Mouse (Mus musculus): ENCODE data around the gene Adgre5. TPM values are rescaled to one million over a fixed set of nuclear protein-coding genes. Genes with fewer than 3 reads are reported as not detected.
A peak's percentile ranks its signal among the peaks of the same experiment; 100 is the strongest.

Gene Adgre5
- total RNA-seq (2015; ENCODE audit: low replicate concordance) (34.8 and 54.8 TPM in 2 replicates), total RNA-seq (2017; ENCODE audit: low replicate concordance) (28.8 and 29.0 TPM in 2 replicates)

DNA sequence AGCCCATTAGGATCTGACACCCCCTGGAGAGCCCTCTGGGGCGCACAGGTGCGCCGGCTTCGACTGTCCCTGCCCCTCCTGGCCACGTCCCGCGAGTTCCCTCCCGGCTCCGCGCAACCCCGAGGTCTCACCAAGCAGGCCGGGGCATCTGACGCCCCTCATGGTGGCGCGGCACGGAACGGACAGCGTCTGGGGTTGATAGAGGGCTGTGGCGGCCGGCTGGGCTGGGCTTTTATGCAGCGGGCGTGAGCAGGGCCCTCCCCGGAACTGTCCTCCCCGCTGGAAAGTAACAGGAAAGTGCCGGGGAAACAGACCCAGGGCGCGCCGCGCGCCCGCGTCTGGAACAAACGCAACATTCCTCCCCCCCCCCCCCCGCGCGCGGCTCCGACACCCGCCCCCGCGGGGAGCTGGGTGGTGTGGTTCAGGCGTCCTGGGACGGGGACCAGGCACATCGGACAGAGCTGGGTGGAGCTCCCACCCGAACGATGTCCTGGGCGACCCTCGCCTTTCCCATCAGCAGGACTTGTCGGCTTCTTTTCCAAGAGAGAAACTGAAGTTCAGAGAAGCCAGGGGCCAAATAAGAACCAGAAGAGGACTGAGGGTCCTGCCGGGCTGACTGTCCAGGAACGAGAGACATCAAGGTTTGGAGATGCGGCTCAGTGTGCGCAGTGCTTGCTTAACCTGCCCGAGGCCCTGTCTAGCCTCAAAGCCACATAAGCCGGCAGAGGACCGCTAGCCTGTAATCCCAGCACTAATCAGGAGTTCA is at the start of gene Adgre5:
Adgre5 (minus strand) TSS at position 351 of the 766 bp plus-strand sequence.
- no peak for ATAC-seq (replicated peaks; ENCODE audit: low FRiP score, poor library complexity, severe bottlenecking)

DNA sequence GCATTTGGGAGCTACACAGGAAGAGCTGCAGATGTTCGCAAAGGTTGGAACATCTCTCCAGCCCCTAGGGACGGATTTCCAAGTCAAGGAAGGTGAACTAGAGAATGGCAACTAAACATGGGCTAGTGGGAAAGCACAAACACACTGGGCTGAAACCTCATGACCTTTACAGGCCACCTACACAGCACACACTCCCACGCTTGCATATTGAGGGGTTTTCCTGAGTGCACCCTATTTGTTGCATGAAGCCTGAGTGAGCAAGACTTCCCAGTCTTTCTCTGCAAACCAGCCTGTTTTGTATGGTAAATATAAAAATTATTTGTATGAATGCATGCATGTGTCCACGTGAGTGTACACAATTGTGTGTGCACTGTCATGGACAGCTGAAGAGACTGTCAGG is 48.7 kb upstream of the Adgre5 start:
- ATAC-seq (replicated peaks; ENCODE audit: low FRiP score, poor library complexity, severe bottlenecking) = no peak

DNA sequence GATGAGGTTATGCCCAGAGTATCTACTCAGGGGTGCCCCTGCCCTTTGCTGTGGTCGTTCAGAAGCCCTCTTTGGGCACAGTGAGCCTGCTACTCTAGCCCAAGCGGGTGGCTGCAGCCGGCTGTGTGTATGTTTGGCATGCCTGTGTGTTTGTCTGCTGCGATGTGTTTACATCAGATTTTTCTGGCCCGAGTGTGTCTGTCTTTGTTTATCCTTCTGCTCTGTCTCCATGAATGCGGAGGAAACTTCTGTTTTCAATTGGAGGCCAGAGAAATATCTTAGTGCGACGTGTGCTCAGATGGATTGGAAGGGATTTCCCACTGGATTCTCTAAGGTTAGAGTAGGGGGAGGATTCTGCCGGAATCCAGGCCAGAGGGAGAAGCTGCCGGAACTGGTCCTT is 43.9 kb upstream of the Adgre5 start:
- ATAC-seq (replicated peaks; ENCODE audit: low FRiP score, poor library complexity, severe bottlenecking) = no peak

DNA sequence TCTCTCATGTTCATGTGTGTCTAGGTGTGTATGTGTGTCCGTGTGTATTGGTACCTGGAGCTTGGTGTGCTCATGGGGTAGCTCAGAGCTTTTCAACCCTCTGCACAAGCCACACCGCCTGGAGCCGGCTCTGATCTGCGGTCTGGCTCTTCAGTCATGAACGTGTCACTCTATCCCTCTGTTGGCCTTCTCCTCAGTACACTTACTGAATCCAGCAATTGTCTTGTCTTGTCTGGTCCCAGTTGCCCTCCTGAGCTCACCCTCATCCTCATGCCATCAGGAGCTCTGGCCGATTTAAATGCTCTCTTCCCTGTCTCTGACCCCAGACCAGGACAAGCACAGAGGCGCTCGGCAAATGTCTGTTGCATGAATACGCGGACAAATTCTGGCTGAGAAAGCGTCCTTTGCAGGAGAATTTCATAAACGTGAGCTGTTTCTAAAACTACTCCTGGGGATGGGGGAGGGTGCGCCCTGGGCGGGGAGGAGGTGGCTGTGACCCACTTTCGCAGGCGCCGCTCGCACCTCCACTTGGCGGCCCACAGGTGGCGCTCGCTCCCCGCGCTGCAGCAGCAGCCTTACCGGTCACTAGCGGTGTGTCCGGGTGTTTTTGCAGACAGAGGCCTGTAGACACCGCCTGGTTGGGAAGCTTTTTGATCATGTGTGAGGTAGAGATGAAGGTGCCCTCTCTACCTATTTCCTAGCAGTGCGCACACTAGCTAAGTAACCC is 41.9 kb upstream of the Adgre5 start:
- peak; percentile 81 for ATAC-seq (replicated peaks; ENCODE audit: low FRiP score, poor library complexity, severe bottlenecking)

DNA sequence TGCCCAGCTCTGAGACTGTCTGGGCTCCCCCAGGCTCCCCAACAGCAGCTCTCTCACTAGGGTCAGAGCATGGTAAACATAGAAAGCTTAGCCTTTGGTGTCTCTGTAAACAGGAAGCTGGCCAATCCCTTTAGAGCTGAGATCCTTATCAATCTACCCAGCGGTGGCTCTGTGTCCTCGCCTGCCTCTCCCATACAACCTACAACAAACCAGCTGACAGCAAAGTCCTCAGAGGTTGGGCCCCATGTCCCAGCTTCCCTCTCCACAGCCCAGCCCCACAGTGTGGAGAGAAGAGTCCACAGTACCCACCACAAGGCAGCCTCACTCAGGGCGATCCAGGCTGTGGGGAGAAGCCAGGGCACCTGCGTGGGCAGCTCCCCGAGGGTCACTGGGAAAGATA is 38.5 kb upstream of the Adgre5 start:
- ATAC-seq (replicated peaks; ENCODE audit: low FRiP score, poor library complexity, severe bottlenecking) = no peak

DNA sequence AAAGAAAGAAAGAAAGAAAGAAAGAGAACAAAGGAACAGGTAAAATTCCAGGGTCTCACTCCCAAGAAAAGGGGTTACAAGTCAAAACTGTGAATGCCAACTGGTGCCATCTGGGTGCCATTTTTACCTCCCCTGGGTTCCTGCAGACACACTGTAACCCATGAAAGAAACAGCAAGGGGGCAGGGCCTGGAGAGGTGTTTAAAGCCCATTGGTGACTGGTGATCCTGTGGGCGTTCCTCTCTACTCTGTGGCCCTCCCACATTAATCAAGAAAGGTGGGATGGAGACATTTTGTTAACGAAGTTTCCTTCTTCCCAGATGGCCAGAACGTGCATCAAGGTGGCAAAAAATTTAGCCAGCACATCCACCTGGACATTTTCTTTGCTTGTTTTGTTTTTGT is 36.9 kb upstream of the Adgre5 start:
- ATAC-seq (replicated peaks; ENCODE audit: low FRiP score, poor library complexity, severe bottlenecking) = no peak

DNA sequence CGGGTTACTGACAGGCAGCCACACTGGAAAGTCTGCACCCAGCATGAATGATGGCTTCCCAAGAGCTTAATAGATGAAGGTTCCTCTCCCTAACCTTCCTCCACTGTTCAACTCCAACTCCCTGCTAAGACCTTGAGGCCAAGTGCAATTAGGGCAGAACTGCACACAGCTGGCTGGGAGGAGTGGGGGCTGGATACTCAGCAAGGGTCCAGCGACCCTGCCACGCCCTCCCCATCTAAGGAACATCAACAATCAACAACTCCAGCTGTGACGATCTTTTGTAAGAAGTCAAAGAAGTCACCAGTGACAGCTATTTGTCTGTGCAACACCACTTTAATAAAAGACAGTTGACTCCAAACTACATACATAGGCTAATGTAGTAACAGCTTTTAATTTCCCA is 35.5 kb upstream of the Adgre5 start:
- ATAC-seq (replicated peaks; ENCODE audit: low FRiP score, poor library complexity, severe bottlenecking) = no peak

DNA sequence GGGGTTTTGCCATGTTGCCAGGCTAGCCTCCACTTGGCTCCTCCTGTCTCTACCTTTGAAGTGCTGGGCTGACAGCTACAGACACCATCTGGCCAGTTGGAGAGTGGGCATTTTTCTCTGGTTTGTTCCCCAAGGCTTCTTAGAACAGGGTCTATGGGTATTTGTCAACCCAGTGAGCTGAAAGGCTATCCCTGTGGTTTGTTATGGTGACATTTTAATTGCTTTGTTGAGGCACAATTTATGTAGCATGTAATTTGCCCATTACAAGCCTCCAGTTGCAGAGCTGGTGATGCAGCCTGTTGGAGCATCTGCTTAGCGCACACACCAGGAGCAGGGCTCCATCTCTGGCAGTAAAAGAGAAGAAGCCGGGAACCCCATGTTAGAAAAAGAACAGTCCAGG is 33.1 kb upstream of the Adgre5 start:
- ATAC-seq (replicated peaks; ENCODE audit: low FRiP score, poor library complexity, severe bottlenecking) = no peak

DNA sequence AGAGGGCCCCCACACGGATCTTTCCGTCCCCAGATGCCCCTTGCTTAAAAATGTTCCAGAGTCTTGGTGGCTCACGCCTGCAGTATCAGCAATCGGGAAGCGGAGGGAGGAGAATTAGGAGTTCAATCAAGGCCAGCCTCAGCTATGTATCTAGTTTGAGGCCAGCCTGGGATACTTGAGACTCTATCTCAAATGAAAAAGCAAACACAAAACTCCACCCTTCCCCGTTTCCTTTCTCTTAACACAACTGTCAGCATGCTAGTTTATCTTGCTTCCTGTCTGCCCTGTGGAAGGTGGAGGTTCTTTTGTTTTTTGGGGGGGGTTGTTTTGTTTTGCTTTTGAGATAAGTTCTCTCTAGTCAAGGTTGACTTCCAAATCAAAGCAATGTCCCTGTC is 32.3 kb upstream of the Adgre5 start:
- ATAC-seq (replicated peaks; ENCODE audit: low FRiP score, poor library complexity, severe bottlenecking) = no peak

DNA sequence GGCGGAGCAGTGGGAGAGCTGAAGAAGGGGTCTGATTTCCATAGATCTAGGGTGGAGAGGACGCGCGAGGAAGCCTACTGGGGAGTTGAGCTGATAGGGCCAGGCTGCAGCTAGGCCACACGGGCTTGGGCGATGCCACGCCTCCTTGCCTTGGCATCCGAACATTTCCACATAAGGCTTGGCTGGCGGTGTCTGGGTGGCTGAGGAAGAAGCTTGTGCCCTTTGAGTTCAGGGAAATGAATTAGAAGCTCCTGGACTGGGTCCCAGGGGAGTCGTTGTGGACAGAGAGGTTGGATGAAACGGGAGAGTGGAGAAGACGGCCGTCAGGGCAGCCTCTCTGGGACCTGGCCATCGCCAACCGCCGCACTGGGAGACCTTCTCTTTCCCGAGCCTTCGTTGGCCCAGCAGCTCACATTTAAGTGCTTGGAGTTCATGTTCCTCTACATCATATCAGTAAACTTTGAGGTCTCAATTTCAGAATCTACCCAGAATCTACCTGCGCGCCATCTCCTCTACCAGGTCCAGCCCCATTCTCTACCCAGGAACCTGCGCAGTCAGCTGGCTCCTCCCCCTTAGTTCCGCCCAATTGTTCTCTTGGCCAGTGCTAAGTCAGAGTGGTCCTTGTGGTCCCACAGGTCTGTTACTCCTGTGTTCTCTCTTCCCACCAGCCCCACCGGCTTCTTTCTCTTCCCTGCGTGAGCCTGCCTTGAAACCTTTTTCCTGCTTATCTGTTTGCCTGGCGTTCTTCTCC is 31.8 kb upstream of the Adgre5 start:
- 0 out of 2 replicates have a peak, but pooled peaks have one; percentile 58 for ATAC-seq (replicated peaks; ENCODE audit: low FRiP score, poor library complexity, severe bottlenecking)

DNA sequence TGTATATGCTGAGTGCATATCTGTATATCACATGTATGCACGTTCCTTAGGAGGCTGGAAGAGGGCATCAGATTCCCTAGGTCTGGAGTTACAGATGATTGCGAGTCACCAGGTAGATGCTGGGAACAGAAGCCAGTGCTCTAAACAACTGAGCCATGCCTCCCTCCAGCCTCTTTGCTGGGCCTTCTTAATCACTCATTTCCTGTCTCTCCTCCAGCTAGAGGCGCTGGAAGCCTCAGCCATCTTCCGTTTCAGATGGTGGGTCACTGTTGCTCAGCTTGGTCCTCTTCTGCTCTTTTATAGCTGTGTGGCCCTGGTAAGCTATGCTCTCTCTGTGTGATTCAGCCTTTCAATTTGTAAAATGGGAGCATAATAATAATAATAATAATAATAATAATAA is 30.7 kb upstream of the Adgre5 start:
- no peak for ATAC-seq (replicated peaks; ENCODE audit: low FRiP score, poor library complexity, severe bottlenecking)

DNA sequence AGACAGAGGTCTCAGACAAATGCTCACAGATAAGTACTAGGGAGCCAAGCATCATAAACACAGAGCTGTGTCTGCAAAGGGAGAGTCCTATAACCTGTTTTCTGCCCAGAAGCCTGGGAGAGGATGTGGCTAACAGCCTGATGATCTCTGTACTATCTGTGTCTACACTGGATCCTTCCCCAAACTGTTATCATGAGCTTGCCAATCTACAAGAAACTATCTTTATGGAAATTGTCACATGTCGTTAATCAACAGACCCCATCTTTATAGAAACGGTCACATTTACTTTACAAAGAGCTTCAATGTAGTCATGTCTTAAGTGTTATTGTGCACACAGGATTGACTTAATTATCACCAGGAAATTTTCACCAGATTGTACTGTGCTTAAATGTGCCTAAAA is 29.5 kb upstream of the Adgre5 start:
- ATAC-seq (replicated peaks; ENCODE audit: low FRiP score, poor library complexity, severe bottlenecking) = no peak

DNA sequence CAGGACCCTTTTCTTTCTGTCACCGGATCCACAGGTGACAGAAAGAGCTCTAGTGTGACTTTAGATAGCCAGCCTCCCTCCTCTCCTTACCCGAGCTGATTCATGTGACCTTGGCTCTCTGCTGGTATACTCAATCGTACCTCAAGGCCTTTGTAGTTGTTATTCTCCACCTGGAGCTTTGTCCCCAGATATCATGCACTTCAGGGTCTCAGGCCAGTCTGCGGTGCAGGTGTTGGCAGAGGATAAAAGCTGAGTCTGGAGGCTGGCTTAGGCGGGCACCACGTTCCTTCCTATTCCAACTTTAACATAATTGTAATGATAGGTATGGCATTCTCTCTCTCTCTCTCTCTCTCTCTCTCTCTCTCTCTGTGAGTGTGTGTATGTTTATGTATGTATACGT is 28.6 kb upstream of the Adgre5 start:
- no peak for ATAC-seq (replicated peaks; ENCODE audit: low FRiP score, poor library complexity, severe bottlenecking)

DNA sequence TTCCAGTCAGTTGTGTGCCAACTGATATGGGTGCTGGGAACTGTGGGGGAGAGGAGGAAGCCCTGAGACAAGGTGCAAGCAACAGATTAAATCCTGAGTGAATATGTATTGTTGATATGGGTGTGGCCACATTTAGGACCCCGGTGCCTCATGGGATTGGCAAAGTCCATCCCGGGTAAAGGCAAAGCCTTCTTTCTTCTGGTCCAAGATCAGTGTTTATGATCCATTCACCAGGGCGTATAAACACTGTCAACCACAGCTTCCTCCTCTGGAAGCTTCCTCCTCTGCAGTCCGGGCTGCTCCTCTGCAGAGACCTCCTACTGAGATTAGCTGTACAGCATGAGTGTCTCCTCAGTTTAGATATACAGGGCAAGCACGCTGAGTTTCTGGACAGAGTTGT is 27.4 kb upstream of the Adgre5 start:
- no peak for ATAC-seq (replicated peaks; ENCODE audit: low FRiP score, poor library complexity, severe bottlenecking)

DNA sequence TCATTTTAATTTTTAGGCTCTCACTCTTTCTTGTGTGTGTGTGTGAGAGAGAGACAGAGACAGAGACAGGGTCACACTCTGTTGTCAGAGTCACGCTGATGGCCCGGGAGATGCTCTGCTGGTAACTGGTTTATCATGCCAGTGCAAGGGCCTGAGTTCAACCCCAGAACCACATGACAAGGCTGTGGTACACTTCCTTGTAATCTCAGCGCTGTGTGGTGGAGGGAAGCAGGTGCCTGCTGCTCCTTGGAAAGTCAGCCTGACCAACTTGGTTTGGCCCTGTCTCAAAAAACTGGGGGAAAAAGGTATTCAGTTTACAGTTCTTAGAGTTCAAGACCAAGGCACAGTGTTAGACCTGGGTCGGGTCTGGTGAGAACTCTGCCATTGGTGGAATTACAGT is 26.3 kb upstream of the Adgre5 start:
- ATAC-seq (replicated peaks; ENCODE audit: low FRiP score, poor library complexity, severe bottlenecking) = no peak

DNA sequence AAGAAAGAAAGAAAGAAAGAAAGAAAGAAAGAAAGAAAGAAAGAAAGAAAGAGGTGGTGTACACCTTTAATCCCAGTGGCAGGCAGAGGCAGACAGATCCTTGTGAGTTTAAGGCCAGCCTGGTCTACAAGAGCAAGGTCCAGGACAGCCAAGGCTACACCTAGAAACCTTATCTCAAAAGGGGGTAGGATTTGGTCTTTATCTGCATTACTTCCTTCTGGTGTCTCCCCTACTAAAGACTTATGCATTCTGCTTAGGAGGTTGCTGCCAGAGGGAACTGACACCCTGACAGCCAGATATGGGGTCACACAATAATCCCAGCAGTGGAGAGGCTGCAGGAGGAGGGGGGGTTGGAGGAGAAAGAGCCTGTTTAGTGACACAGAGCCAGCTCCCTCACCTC is 24.5 kb upstream of the Adgre5 start:
- no peak for ATAC-seq (replicated peaks; ENCODE audit: low FRiP score, poor library complexity, severe bottlenecking)

DNA sequence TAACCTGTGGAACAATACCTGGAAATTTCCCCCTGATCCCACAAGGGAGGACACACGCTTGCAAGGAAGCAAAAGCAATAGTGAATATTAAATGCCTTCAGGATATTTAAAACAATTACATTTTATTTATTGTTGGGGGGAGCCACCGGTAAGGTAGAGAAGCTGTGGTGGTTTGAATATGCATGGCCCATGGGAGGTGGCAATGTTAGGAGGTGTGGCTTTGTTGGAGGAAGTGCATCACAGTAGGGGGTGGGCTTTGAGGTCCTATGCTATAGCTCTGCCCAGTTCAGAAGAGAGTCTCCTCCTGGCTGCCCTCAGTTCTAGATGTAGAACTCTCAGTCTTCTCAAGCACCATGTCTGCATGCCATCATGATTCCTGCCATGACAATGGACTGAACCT is 23.6 kb upstream of the Adgre5 start:
- no peak for ATAC-seq (replicated peaks; ENCODE audit: low FRiP score, poor library complexity, severe bottlenecking)

DNA sequence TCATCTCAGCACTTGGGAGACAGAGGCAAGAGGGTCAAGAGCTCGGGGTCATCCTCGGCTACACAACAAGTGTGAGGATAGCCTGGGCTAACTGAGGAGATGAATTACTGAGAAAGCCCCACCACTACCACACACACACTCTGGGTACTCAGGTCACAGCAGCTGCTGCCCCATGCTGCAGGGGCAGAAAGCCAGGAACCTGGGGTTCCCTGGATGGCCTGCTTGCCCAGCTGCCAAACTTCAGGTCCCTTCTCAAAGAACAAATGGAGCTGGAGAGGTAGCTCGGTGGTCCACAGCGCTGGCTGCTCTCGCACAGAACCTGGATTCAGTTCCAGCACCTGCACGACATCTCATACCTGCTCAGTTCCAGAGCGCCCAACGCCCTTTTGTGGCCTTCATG is 23.0 kb upstream of the Adgre5 start:
- no peak for ATAC-seq (replicated peaks; ENCODE audit: low FRiP score, poor library complexity, severe bottlenecking)

DNA sequence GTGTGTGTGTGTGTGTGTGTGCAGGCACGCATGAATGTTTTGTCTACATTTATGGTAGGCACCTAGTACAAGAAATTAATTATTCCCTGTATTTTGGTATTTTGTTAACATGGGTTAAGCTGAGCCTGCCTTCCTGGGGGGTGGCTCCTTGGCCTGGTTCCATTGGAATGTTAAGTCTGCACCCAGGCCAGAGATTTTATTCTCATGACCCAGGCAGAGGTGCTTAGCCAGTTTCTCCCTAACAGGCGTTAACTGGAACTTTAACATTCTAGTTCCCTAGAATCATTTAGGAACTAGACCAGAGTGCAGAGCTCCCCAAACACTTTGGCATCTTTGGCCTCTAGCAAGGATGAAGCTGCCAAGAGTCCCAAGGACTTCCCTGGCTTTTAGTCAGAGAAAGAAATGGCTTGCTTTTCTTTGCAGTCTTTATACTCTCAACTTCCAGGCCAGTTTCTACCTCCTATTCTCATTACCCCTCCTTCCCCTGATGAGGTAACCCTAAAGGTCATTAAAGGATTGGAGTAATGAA is 18.2 kb upstream of the Adgre5 start:
- ATAC-seq (replicated peaks; ENCODE audit: low FRiP score, poor library complexity, severe bottlenecking) = no peak

DNA sequence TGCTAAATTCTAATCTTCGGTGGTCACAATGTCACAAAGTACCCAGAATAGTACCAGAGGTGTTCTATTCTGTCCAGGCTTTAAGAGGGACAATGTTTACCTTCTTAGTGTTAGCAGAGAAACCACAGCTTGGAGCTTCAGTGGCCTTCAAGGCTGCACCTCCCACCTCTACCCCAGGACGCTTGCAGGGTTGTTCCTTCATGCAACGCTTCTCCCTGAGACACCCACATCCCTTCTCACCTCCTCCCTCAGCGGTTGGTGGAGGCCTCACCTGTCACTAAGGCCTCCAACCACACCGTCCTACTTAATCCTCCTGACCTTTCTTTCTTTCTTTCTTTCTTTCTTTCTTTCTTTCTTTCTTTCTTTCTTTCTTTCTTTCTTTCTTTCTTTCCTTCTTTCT is 17.2 kb upstream of the Adgre5 start:
- no peak for ATAC-seq (replicated peaks; ENCODE audit: low FRiP score, poor library complexity, severe bottlenecking)
